In genomic region chr9:101740949-101741605, GRCm38 (mm10) we compare ENCODE assay signal across 15 mouse cellular contexts.
DNase-seq lines count a peak whose midpoint lies in the region; ATAC-seq lines count a peak whose summit lies in the region.
"Had no signal": no experiment of that assay in that cellular context is flagged by ENCODE, and none has a peak within 500 bp of the region (broad histone marks: within the 10 kb centered on the region; RNA-seq: fewer than 3 reads in every experiment).

No protein-coding gene starts in this region.

- no peak overlapping the region for H3K9ac ChIP-seq in midbrain, embryonic 14.5 days (replicated peaks; ENCODE audit: low read length)
- H3K9ac ChIP-seq in midbrain, embryonic 11.5 days (ENCODE audit: low read length), result no peak overlapping the region
- H3K9ac ChIP-seq: forebrain, postnatal 0 days had no signal

- H3K27me3 ChIP-seq in midbrain, embryonic 14.5 days (ENCODE audit: control insufficient read depth, insufficient read depth, low read length), result no peaks in the 10 kb centered on the region
- H3K27me3 ChIP-seq in midbrain, embryonic 11.5 days (ENCODE audit: control insufficient read depth, insufficient read depth, low read length), result no peaks in the 10 kb centered on the region

- no peak overlapping the region for H3K4me3 ChIP-seq in midbrain, embryonic 14.5 days (replicated peaks; ENCODE audit: low read depth, low read length)
- H3K4me3 ChIP-seq in midbrain, embryonic 11.5 days (ENCODE audit: low read depth, low read length), result no peak overlapping the region
- H3K4me3 ChIP-seq: gastrocnemius, adult 2 months had no signal

- 58% methylated on average over 10 of the region's 10 CpGs for WGBS in midbrain, embryonic 14.5 days
- WGBS in midbrain, embryonic 11.5 days, result 82% methylated on average over 10 of the region's 10 CpGs

- H3K36me3 ChIP-seq in midbrain, embryonic 14.5 days (ENCODE audit: control insufficient read depth, insufficient read depth, low read length), result no peaks in the 10 kb centered on the region
- no peaks in the 10 kb centered on the region for H3K36me3 ChIP-seq in midbrain, embryonic 11.5 days (ENCODE audit: control insufficient read depth, insufficient read depth, low read length)

- DNase-seq in embryo, embryonic 10 days (ENCODE audit: low spot score), result peak; percentile 29
- DNase-seq in embryo, embryonic 9.5 days (ENCODE audit: extremely low spot score), result no peak
- peak; percentile 10 for DNase-seq in kidney, postnatal 10 days
- DNase-seq in kidney, postnatal 36 days, result no peak
- peak; percentile 46 for DNase-seq in midbrain, embryonic 14.5 days
- no peak for DNase-seq in midbrain, embryonic 11.5 days (ENCODE audit: low spot score, missing footprints)
- DNase-seq in mesoderm, embryonic 11.5 days (ENCODE audit: low read depth, low spot score), result peak; percentile 45
- DNase-seq in thymus, postnatal 0 days (ENCODE audit: low spot score), result no peak
- DNase-seq: cerebellum, adult 11 months; forebrain, postnatal 0 days; gastrocnemius, adult 2 months; liver; lung, adult 18-20 months; retina, postnatal 1 day; thymus, adult 18-20 months had no signal

- 0 out of 2 replicates have a peak overlapping the region, but pooled peaks have one; percentile 9 for H3K27ac ChIP-seq in midbrain, embryonic 14.5 days (replicated peaks; ENCODE audit: low read depth, low read length)
- no peak overlapping the region for H3K27ac ChIP-seq in midbrain, embryonic 11.5 days (ENCODE audit: low read depth, low read length)
- H3K27ac ChIP-seq: gastrocnemius, adult 2 months had no signal

- H3K9me3 ChIP-seq in midbrain, embryonic 14.5 days (ENCODE audit: control insufficient read depth, low read length), result no peaks in the 10 kb centered on the region
- H3K9me3 ChIP-seq in midbrain, embryonic 11.5 days (ENCODE audit: control insufficient read depth, low read length), result no peaks in the 10 kb centered on the region

- H3K4me1 ChIP-seq in midbrain, embryonic 14.5 days (ENCODE audit: control insufficient read depth, insufficient read depth, low read length), result 0 out of 2 replicates have a peak, but pooled peaks cover 7% of the 10 kb centered on the region
- no peaks in the 10 kb centered on the region for H3K4me1 ChIP-seq in midbrain, embryonic 11.5 days (ENCODE audit: control insufficient read depth, insufficient read depth, low read length)

- H3K4me2 ChIP-seq in midbrain, embryonic 14.5 days (ENCODE audit: low read length), result no peak overlapping the region
- no peak overlapping the region for H3K4me2 ChIP-seq in midbrain, embryonic 11.5 days

- ATAC-seq in midbrain, embryonic 14.5 days (ENCODE audit: low FRiP score, low TSS enrichment), result no peak
- no peak for ATAC-seq in midbrain, embryonic 11.5 days (ENCODE audit: low FRiP score)
- ATAC-seq: forebrain, postnatal 0 days had no signal

Comparison
In these comparisons a context has a peak if more than half of its experiments do, and no peak if none do; other contexts are left out.
1. DNase-seq: peak in embryo, embryonic 10 days (single experiment), kidney, postnatal 10 days (single experiment), midbrain, embryonic 14.5 days (single experiment) and mesoderm, embryonic 11.5 days (single experiment); none in embryo, embryonic 9.5 days (single experiment), kidney, postnatal 36 days (0 of 2), midbrain, embryonic 11.5 days (single experiment) and thymus, postnatal 0 days (single experiment).